Mouse (Mus musculus) layer of hippocampus, adult 8-10 months (tissue): ENCODE data around the gene Arl2. TPM values are rescaled to one million over a fixed set of nuclear protein-coding genes. Genes with fewer than 3 reads are reported as not detected.

Source experiments
- total RNA-seq, 4 experiments: library from RNA; stranded (reverse); gene quantifications; 2 replicates each; pipeline ENCODE4 v1.2.4; 2022

Arl2 gene
- total RNA-seq, 4 experiments from 2014 or later: 79.8 to 93.3 (median 85.0) TPM

Other genes starting within 250 kb of the Arl2 start
- gene Tigd3, start 247.4 kb downstream of the Arl2 start, total RNA-seq: 1 to 10 TPM; 2.2 to 3.5 (median 2.9) TPM
- 100 to 1,000 TPM in 1 of 4 experiments, 10 to 100 TPM in 3; 89.6 to 135 (median 97.5) TPM for gene Dpf2, start 228.5 kb downstream of the Arl2 start, total RNA-seq
- gene Cdc42ep2, start 216.7 kb downstream of the Arl2 start, total RNA-seq: 1 to 10 TPM; 4.4 to 6.0 (median 5.4) TPM
- gene Pola2, start 177.3 kb downstream of the Arl2 start, total RNA-seq: 1 to 10 TPM; 4.4 to 8.2 (median 7.1) TPM
- not detected for gene Slc22a20, start 155.4 kb downstream of the Arl2 start, total RNA-seq
- gene Capn1, start 125.7 kb downstream of the Arl2 start, total RNA-seq: 10 to 100 TPM; 23.7 to 27.7 (median 25.1) TPM
- 10 to 100 TPM; 40.4 to 48.8 (median 43.7) TPM for gene Syvn1, start 95.0 kb downstream of the Arl2 start, total RNA-seq
- gene Mrpl49, start 83.8 kb downstream of the Arl2 start, total RNA-seq: 10 to 100 TPM; 43.5 to 51.3 (median 46.1) TPM
- gene Fau, start 83.7 kb downstream of the Arl2 start, total RNA-seq: 100 to 1,000 TPM; 653 to 927 (median 780) TPM
- 10 to 100 TPM; 27.0 to 38.4 (median 32.4) TPM for gene Znhit2, start 80.4 kb downstream of the Arl2 start, total RNA-seq
- gene Tm7sf2, start 73.2 kb downstream of the Arl2 start, total RNA-seq: 10 to 100 TPM; 21.7 to 30.5 (median 26.6) TPM
- gene Vps51, start 64.3 kb downstream of the Arl2 start, total RNA-seq: 100 to 1,000 TPM in 2 of 4 experiments, 10 to 100 TPM in 2; 90.4 to 103 (median 99.8) TPM
- gene Tmem262, start 61.5 kb downstream of the Arl2 start, total RNA-seq: not detected
- 1 to 10 TPM in 1 of 4 experiments, not detected in 3; 2.3 TPM for gene Gm28374, start 59.3 kb downstream of the Arl2 start, total RNA-seq
- 10 to 100 TPM; 38.8 to 44.1 (median 41.4) TPM for gene Zfpl1, start 56.6 kb downstream of the Arl2 start, total RNA-seq
- gene Cdca5, start 56.6 kb downstream of the Arl2 start, total RNA-seq: under 1 TPM in 1 of 4 experiments, not detected in 3; 0.31 TPM
- gene AC131692.1, start 47.1 kb downstream of the Arl2 start, total RNA-seq: not detected
- under 1 TPM in 3 of 4 experiments, not detected in 1; 0.14 to 0.25 (median 0.17) TPM for gene Naaladl1, start 35.8 kb downstream of the Arl2 start, total RNA-seq
- gene Sac3d1, start 22.9 kb downstream of the Arl2 start, total RNA-seq: 10 to 100 TPM; 11.0 to 13.4 (median 12.9) TPM
- 10 to 100 TPM; 38.7 to 43.0 (median 41.8) TPM for gene Snx15, start 13.2 kb downstream of the Arl2 start, total RNA-seq
- 1 to 10 TPM in 1 of 4 experiments, under 1 TPM in 2, not detected in 1; 0.83 to 1.3 (median 0.96) TPM for gene Batf2, start 565 bp downstream of the Arl2 start, total RNA-seq
- gene Majin, start 42.8 kb upstream of the Arl2 start, total RNA-seq: not detected
- not detected for gene Gpha2, start 84.8 kb upstream of the Arl2 start, total RNA-seq
- gene Ppp2r5b, start 94.3 kb upstream of the Arl2 start, total RNA-seq: 100 to 1,000 TPM; 126 to 136 (median 128) TPM
- 10 to 100 TPM; 34.1 to 41.8 (median 37.1) TPM for gene Atg2a, start 100.1 kb upstream of the Arl2 start, total RNA-seq
- gene Ehd1, start 135.2 kb upstream of the Arl2 start, total RNA-seq: 10 to 100 TPM; 59.1 to 76.4 (median 70.3) TPM
- 1 to 10 TPM; 5.9 to 9.5 (median 6.5) TPM for gene Cdc42bpg, start 164.9 kb upstream of the Arl2 start, total RNA-seq
- gene Men1, start 193.4 kb upstream of the Arl2 start, total RNA-seq: 10 to 100 TPM; 60.0 to 74.4 (median 63.5) TPM
- gene Map4k2, start 199.6 kb upstream of the Arl2 start, total RNA-seq: 100 to 1,000 TPM in 2 of 4 experiments, 10 to 100 TPM in 2; 85.0 to 114 (median 103) TPM
- 100 to 1,000 TPM; 209 to 234 (median 222) TPM for gene Sf1, start 222.1 kb upstream of the Arl2 start, total RNA-seq
- 10 to 100 TPM; 14.2 to 19.7 (median 19.0) TPM for gene Pygm, start 242.9 kb upstream of the Arl2 start, total RNA-seq